Mouse (Mus musculus): ENCODE measurements around the gene Zfp831. TPM values are rescaled to one million over a fixed set of nuclear protein-coding genes. Genes with fewer than 3 reads are reported as not detected.

The Zfp831 gene
- total and polyA plus RNA-seq, 3 experiments: 1.4 to 4.1 TPM; not detected in 1

GRCm38 (mm10) chr2:174596457-174596856 is 46.9 kb upstream of the Zfp831 start:
- no peaks in the 10 kb centered on the region for H3K9me3 ChIP-seq (replicated peaks; ENCODE audit: insufficient read depth, low read length)
- TF ChIP-seq USF1 (IDR thresholded peaks at IDR 0.05; ENCODE audit: low read depth, low read length) (no peak), HCFC1 (IDR thresholded peaks at IDR 0.05; ENCODE audit: low read depth, low read length) (no peak), GATA1 (IDR thresholded peaks at IDR 0.05; ENCODE audit: low read depth, low read length) (no peak), UBTF (IDR thresholded peaks at IDR 0.05; ENCODE audit: borderline replicate concordance, insufficient read depth, low read depth, low read length) (no peak), CTCF (IDR thresholded peaks at IDR 0.05 in 2 of 3, conservative IDR thresholded peaks at IDR 0.05 in 1 of 3; ENCODE audit: control insufficient read depth in 1 of 3, insufficient read depth in 1 of 3, low read depth in 2 of 3, low read length in 3 of 3, poor library complexity in 1 of 3, severe bottlenecking in 1 of 3) (no peak), TAL1 (IDR thresholded peaks at IDR 0.05; ENCODE audit: low read length) (no peak), MXI1 (IDR thresholded peaks at IDR 0.05; ENCODE audit: low read depth, low read length) (no peak), ELF1 (IDR thresholded peaks at IDR 0.05; ENCODE audit: low read depth, low read length) (no peak), NRF1 (IDR thresholded peaks at IDR 0.05; ENCODE audit: insufficient read depth, low read depth, low read length, poor library complexity, severe bottlenecking) (no peak), ZMIZ1 (IDR thresholded peaks at IDR 0.05; ENCODE audit: low read depth, low read length) (no peak), USF2 (IDR thresholded peaks at IDR 0.05; ENCODE audit: borderline replicate concordance in 1 of 2, insufficient read depth in 1 of 2, low read depth in 1 of 2, low read length in 2 of 2) (no peak), SMC3 (IDR thresholded peaks at IDR 0.05; ENCODE audit: low read depth, low read length) (no peak), NELFE (IDR thresholded peaks at IDR 0.05; ENCODE audit: low read depth, low read length) (no peak), MYC (IDR thresholded peaks at IDR 0.05; ENCODE audit: low read depth, low read length) (no peak), ZKSCAN1 (IDR thresholded peaks at IDR 0.05; ENCODE audit: low read depth, low read length) (no peak), TCF12 (IDR thresholded peaks at IDR 0.05; ENCODE audit: low read depth, low read length) (no peak), RAD21 (IDR thresholded peaks at IDR 0.05; ENCODE audit: low read depth, low read length) (no peak), SIN3A (IDR thresholded peaks at IDR 0.05; ENCODE audit: low read length) (no peak), TBP (IDR thresholded peaks at IDR 0.05; ENCODE audit: low read depth, low read length) (no peak), ETS1 (IDR thresholded peaks at IDR 0.05; ENCODE audit: low read depth, low read length) (no peak)

GRCm38 (mm10) chr2:174598451-174598850 is 44.9 kb upstream of the Zfp831 start:
- Histone ChIP-seq H3K9ac (ENCODE audit: control insufficient read depth, low read depth, low read length, poor library complexity, severe bottlenecking) (peak overlapping the region; percentile 84), H3K9me3 (replicated peaks; ENCODE audit: insufficient read depth, low read length) (no peaks in the 10 kb centered on the region), H3K4me3 (ENCODE audit: control insufficient read depth in 1 of 2, insufficient read depth in 1 of 2, low read depth in 2 of 2, low read length in 2 of 2) (peak overlapping the region; percentile 73 to 90), H3K79me2 (ENCODE audit: control insufficient read depth, insufficient read depth, low read length, poor library complexity) (peaks cover 16% of the 10 kb centered on the region), H3K27ac (ENCODE audit: control insufficient read depth, low read depth, low read length) (peak overlapping the region; percentile 69), H3K36me3 (ENCODE audit: control insufficient read depth in 1 of 2, insufficient read depth in 2 of 2, low read length in 2 of 2) (peaks cover 0 to 35% of the 10 kb centered on the region in 2 experiments; a peak in 2 of 4 replicates), H3K4me1 (ENCODE audit: control insufficient read depth in 1 of 2, insufficient read depth in 2 of 2, low read length in 2 of 2) (peaks cover 14 to 50% of the 10 kb centered on the region in 2 experiments), H3K27me3 (ENCODE audit: control insufficient read depth in 1 of 2, insufficient read depth in 2 of 2, low read length in 2 of 2) (no peaks in the 10 kb centered on the region)
- peak; percentile 85 for DNase-seq (ENCODE audit: low read depth, low spot score)
- no peak for TF ChIP-seq MAFK (IDR thresholded peaks at IDR 0.05; ENCODE audit: borderline replicate concordance, low read depth, low read length)
- peak; percentile 88 for TF ChIP-seq MYB (IDR thresholded peaks at IDR 0.05; ENCODE audit: low read depth, low read length)
- no peak for TF ChIP-seq MAZ (IDR thresholded peaks at IDR 0.05; ENCODE audit: low read depth, low read length)
- TF ChIP-seq ELF1 (IDR thresholded peaks at IDR 0.05; ENCODE audit: low read depth, low read length): no peak
- no peak for TF ChIP-seq CTCF (IDR thresholded peaks at IDR 0.05 in 2 of 3, conservative IDR thresholded peaks at IDR 0.05 in 1 of 3; ENCODE audit: control insufficient read depth in 1 of 3, insufficient read depth in 1 of 3, low read depth in 2 of 3, low read length in 3 of 3, poor library complexity in 1 of 3, severe bottlenecking in 1 of 3)
- TF ChIP-seq GATA1 (IDR thresholded peaks at IDR 0.05; ENCODE audit: low read depth, low read length): peak; percentile 51; the same call in 1 of the 2 replicates
- TF ChIP-seq RAD21 (IDR thresholded peaks at IDR 0.05; ENCODE audit: low read depth, low read length): no peak
- TF ChIP-seq MEF2A (IDR thresholded peaks at IDR 0.05; ENCODE audit: extremely low read depth, insufficient replicate concordance, low read depth, low read length, poor library complexity, severe bottlenecking): no peak
- TF ChIP-seq TBP (IDR thresholded peaks at IDR 0.05; ENCODE audit: low read depth, low read length): peak; percentile 48; the same call in 1 of the 2 replicates
- no peak for TF ChIP-seq JUND (IDR thresholded peaks at IDR 0.05; ENCODE audit: low read depth, low read length)
- peak; percentile 69 to 83 for TF ChIP-seq EP300 (IDR thresholded peaks at IDR 0.05; ENCODE audit: low read depth in 1 of 2, low read length in 2 of 2)
- peak; percentile 97 for TF ChIP-seq ZNF384 (IDR thresholded peaks at IDR 0.05; ENCODE audit: low read depth, low read length)
- TF ChIP-seq USF1 (IDR thresholded peaks at IDR 0.05; ENCODE audit: low read depth, low read length): no peak
- no peak for TF ChIP-seq NRF1 (IDR thresholded peaks at IDR 0.05; ENCODE audit: insufficient read depth, low read depth, low read length, poor library complexity, severe bottlenecking)
- TF ChIP-seq CHD1 (IDR thresholded peaks at IDR 0.05; ENCODE audit: low read depth, low read length): no peak
- TF ChIP-seq RCOR1 (IDR thresholded peaks at IDR 0.05; ENCODE audit: low read depth, low read length): peak; percentile 18; the same call in 1 of the 2 replicates

More at GRCm38 (mm10) chr2:174596457-174596856, 46.9 kb upstream of the Zfp831 start:
- H3K36me3 ChIP-seq (ENCODE audit: control insufficient read depth in 1 of 2, insufficient read depth in 2 of 2, low read length in 2 of 2): peaks cover 0 to 20% of the 10 kb centered on the region in 2 experiments; a peak in 2 of 4 replicates
- H3K4me1 ChIP-seq (ENCODE audit: control insufficient read depth in 1 of 2, insufficient read depth in 2 of 2, low read length in 2 of 2): peaks cover 8 to 37% of the 10 kb centered on the region in 2 experiments
- no peaks in the 10 kb centered on the region for H3K27me3 ChIP-seq (ENCODE audit: control insufficient read depth in 1 of 2, insufficient read depth in 2 of 2, low read length in 2 of 2)
- H3K9ac ChIP-seq (ENCODE audit: control insufficient read depth, low read depth, low read length, poor library complexity, severe bottlenecking): no peak overlapping the region
- peaks cover 16% of the 10 kb centered on the region for H3K79me2 ChIP-seq (ENCODE audit: control insufficient read depth, insufficient read depth, low read length, poor library complexity)
- DNase-seq (ENCODE audit: low read depth, low spot score): no peak
- no peak overlapping the region for H3K4me3 ChIP-seq (ENCODE audit: control insufficient read depth in 1 of 2, insufficient read depth in 1 of 2, low read depth in 2 of 2, low read length in 2 of 2)
- H3K27ac ChIP-seq (ENCODE audit: control insufficient read depth, low read depth, low read length): no peak overlapping the region
